9 mouse cellular contexts compared by ENCODE assay signal in the genomic region with DNA sequence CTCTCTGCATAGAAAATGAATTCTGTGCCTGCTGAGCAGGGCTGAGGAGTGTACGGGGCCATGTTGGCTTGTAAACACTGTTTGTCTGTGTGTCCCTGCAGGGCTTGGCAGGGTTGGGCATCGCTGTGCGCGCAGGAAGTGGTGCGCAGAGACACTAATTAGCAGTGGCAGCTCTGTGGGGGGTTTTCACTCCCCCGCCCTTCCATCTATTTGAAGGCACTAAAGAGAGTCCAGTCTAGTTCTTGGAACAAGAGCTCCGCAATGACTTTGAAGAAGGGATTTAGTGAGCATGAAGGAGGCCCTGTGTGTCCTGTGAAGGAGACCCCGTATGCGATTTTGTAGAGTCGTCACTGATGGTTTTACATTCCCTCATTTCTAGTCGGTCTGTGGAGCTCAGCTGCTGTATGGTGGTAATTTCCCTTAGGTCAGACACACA.
DNase-seq lines count a peak whose midpoint lies in the region; ATAC-seq and TF ChIP-seq lines count a peak whose summit lies in the region.
"Had no signal": no experiment of that assay in that cellular context is flagged by ENCODE, and none has a peak within 500 bp of the region (broad histone marks: within the 10 kb centered on the region; RNA-seq: fewer than 3 reads in every experiment).

No protein-coding gene starts in this region.

- no peak for TF ChIP-seq EP300 in stomach, postnatal 0 days (optimal IDR thresholded peaks at IDR 0.05)
- no peak for TF ChIP-seq EP300 in liver, postnatal 0 days (IDR thresholded peaks at IDR 0.05; ENCODE audit: low read depth)

- 0 out of 2 replicates have a peak, but pooled peaks have one; percentile 44 for ATAC-seq in embryonic facial prominence, embryonic 11.5 days (replicated peaks; ENCODE audit: insufficient number of reproducible peaks, low FRiP score, low TSS enrichment, low read depth)
- peak; percentile 98 for ATAC-seq in hindbrain, postnatal 0 days
- no peak for ATAC-seq in stomach, postnatal 0 days (ENCODE audit: low FRiP score, low TSS enrichment)
- ATAC-seq in activated CD4-positive, CD25-positive, alpha-beta regulatory T cell, adult 4 months = no peak
- ATAC-seq in liver, postnatal 0 days = no peak

- no peaks in the 10 kb centered on the region for H3K36me3 ChIP-seq in embryonic facial prominence, embryonic 11.5 days (replicated peaks; ENCODE audit: control insufficient read depth, insufficient read depth, low read depth, low read length)
- no peaks in the 10 kb centered on the region for H3K36me3 ChIP-seq in hindbrain, postnatal 0 days (ENCODE audit: insufficient read depth, low read length)
- no peaks in the 10 kb centered on the region for H3K36me3 ChIP-seq in stomach, postnatal 0 days (ENCODE audit: control insufficient read depth, insufficient read depth, low read length)
- H3K36me3 ChIP-seq in liver, postnatal 0 days (replicated peaks; ENCODE audit: insufficient read depth, low read length) = no peaks in the 10 kb centered on the region

- no peak overlapping the region for H3K9ac ChIP-seq in embryonic facial prominence, embryonic 11.5 days (replicated peaks; ENCODE audit: low read length)
- no peak overlapping the region for H3K9ac ChIP-seq in hindbrain, postnatal 0 days (replicated peaks; ENCODE audit: low read length)
- H3K9ac ChIP-seq in stomach, postnatal 0 days (ENCODE audit: low read length) = no peak overlapping the region
- H3K9ac ChIP-seq in liver, postnatal 0 days (replicated peaks) = no peak overlapping the region

- H3K9me3 ChIP-seq in embryonic facial prominence, embryonic 11.5 days (replicated peaks; ENCODE audit: control insufficient read depth, low read length) = no peaks in the 10 kb centered on the region
- no peaks in the 10 kb centered on the region; the same call in 1 of the 2 replicates for H3K9me3 ChIP-seq in hindbrain, postnatal 0 days (ENCODE audit: low read length)
- no peaks in the 10 kb centered on the region; the same call in 1 of the 2 replicates for H3K9me3 ChIP-seq in stomach, postnatal 0 days (ENCODE audit: control insufficient read depth, low read length)
- no peaks in the 10 kb centered on the region for H3K9me3 ChIP-seq in liver, postnatal 0 days (ENCODE audit: low read length)

- peak; percentile 39 for DNase-seq in ZHBTc4 (ENCODE audit: low read depth, low spot score)
- DNase-seq in embryonic facial prominence, embryonic 11.5 days (ENCODE audit: low spot score) = peak; percentile 36
- peak; percentile 92 for DNase-seq in hindbrain, postnatal 0 days (ENCODE audit: low spot score)
- DNase-seq in mesoderm, embryonic 11.5 days (ENCODE audit: low read depth, low spot score) = peak; percentile 14
- no peak for DNase-seq in stomach, postnatal 0 days (ENCODE audit: low spot score)
- DNase-seq in liver, postnatal 0 days = no peak
- DNase-seq in c-Kit-positive CD71-positive TER-119-positive erythroid progenitor cells, embryonic 14.5 days (ENCODE audit: low spot score) = no peak

- H3K27me3 ChIP-seq in embryonic facial prominence, embryonic 11.5 days (ENCODE audit: control insufficient read depth, insufficient read depth, low read length) = no peaks in the 10 kb centered on the region
- no peaks in the 10 kb centered on the region for H3K27me3 ChIP-seq in hindbrain, postnatal 0 days (ENCODE audit: insufficient read depth, low read length)
- H3K27me3 ChIP-seq in stomach, postnatal 0 days (ENCODE audit: control insufficient read depth, insufficient read depth, low read length) = no peaks in the 10 kb centered on the region
- no peaks in the 10 kb centered on the region for H3K27me3 ChIP-seq in liver, postnatal 0 days (ENCODE audit: insufficient read depth, low read length)

- no peak overlapping the region for H3K4me2 ChIP-seq in embryonic facial prominence, embryonic 11.5 days (ENCODE audit: low read depth, low read length)
- H3K4me2 ChIP-seq in hindbrain, postnatal 0 days (ENCODE audit: low read depth, low read length) = peak overlapping the region; percentile 34
- no peak overlapping the region for H3K4me2 ChIP-seq in stomach, postnatal 0 days (replicated peaks; ENCODE audit: low read depth)
- H3K4me2 ChIP-seq in liver, postnatal 0 days (ENCODE audit: low read depth, low read length) = no peak overlapping the region

- no peak overlapping the region for H3K27ac ChIP-seq in embryonic facial prominence, embryonic 11.5 days (replicated peaks; ENCODE audit: low read depth, low read length)
- H3K27ac ChIP-seq in hindbrain, postnatal 0 days = peak overlapping the region; percentile 78
- no peak overlapping the region for H3K27ac ChIP-seq in stomach, postnatal 0 days (replicated peaks)
- H3K27ac ChIP-seq in liver, postnatal 0 days (ENCODE audit: low read depth) = no peak overlapping the region
- H3K27ac ChIP-seq: macrophage had no signal

- no peak for TF ChIP-seq CTCF in hindbrain, postnatal 0 days (IDR thresholded peaks at IDR 0.05; ENCODE audit: low read depth)
- TF ChIP-seq CTCF in stomach, postnatal 0 days (IDR thresholded peaks at IDR 0.05; ENCODE audit: low read depth) = no peak
- TF ChIP-seq CTCF in liver, postnatal 0 days (IDR thresholded peaks at IDR 0.05; ENCODE audit: low read depth) = no peak

- 49% methylated on average over 11 of the region's 11 CpGs for WGBS in embryonic facial prominence, embryonic 11.5 days
- 18% methylated on average over 11 of the region's 11 CpGs for WGBS in hindbrain, postnatal 0 days
- WGBS in stomach, postnatal 0 days = 83% methylated on average over 11 of the region's 11 CpGs
- WGBS in liver, postnatal 0 days (ENCODE audit: insufficient replicate concordance) = 84% methylated on average over 11 of the region's 11 CpGs

- no peaks in the 10 kb centered on the region for H3K4me1 ChIP-seq in embryonic facial prominence, embryonic 11.5 days (ENCODE audit: control insufficient read depth, insufficient read depth, low read length)
- H3K4me1 ChIP-seq in hindbrain, postnatal 0 days (ENCODE audit: insufficient read depth, low read length) = no peaks in the 10 kb centered on the region
- no peaks in the 10 kb centered on the region; the same call in 1 of the 2 replicates for H3K4me1 ChIP-seq in stomach, postnatal 0 days (replicated peaks; ENCODE audit: control insufficient read depth, insufficient read depth)
- H3K4me1 ChIP-seq in liver, postnatal 0 days (ENCODE audit: insufficient read depth) = no peaks in the 10 kb centered on the region

- no peak overlapping the region for H3K4me3 ChIP-seq in embryonic facial prominence, embryonic 11.5 days (ENCODE audit: low read depth, low read length)
- H3K4me3 ChIP-seq in hindbrain, postnatal 0 days (ENCODE audit: low read length) = no peak overlapping the region
- no peak overlapping the region for H3K4me3 ChIP-seq in stomach, postnatal 0 days (ENCODE audit: low read depth, low read length)
- no peak overlapping the region for H3K4me3 ChIP-seq in liver, postnatal 0 days (ENCODE audit: low read depth, low read length)

Comparison
In these comparisons a context has a peak if more than half of its experiments do, and no peak if none do; other contexts are left out.
1. DNase-seq: peak in ZHBTc4 (single experiment), embryonic facial prominence, embryonic 11.5 days (single experiment), hindbrain, postnatal 0 days (single experiment) and mesoderm, embryonic 11.5 days (single experiment); none in stomach, postnatal 0 days (single experiment), liver, postnatal 0 days (single experiment) and c-Kit-positive CD71-positive TER-119-positive erythroid progenitor cells, embryonic 14.5 days (single experiment).
2. ATAC-seq: peak in embryonic facial prominence, embryonic 11.5 days (single experiment) and hindbrain, postnatal 0 days (single experiment); none in stomach, postnatal 0 days (single experiment), activated CD4-positive, CD25-positive, alpha-beta regulatory T cell, adult 4 months (single experiment) and liver, postnatal 0 days (single experiment).